Mouse (Mus musculus) neural tube, embryonic 14.5 days (tissue): ENCODE measurements around the gene Alkbh4. TPM values are rescaled to one million over a fixed set of nuclear protein-coding genes. Genes with fewer than 3 reads are reported as not detected.

Experiments
- ATAC-seq: fragments of 200-750 bp; cut with Nextera tagmentation; 2 replicates; pipeline ENCODE4 v1.8.0; 2017; ENCODE audit warnings: low read depth, mild to moderate bottlenecking, moderate TSS enrichment, moderate library complexity
- H3K27ac ChIP-seq: fragments of 300-500 bp; sonication (generic); 2 replicates; pipeline ENCODE4 v1.5.1; 2014; ENCODE audit warnings: low read depth, mild to moderate bottlenecking, control low read depth, low read length, moderate library complexity, mixed read lengths
- H3K27me3 ChIP-seq: fragments of 300-500 bp; sonication (generic); 2 replicates; pipeline ENCODE4 v1.6.1; 2014; ENCODE audit warnings: low read length; ENCODE audit not compliant: control insufficient read depth, insufficient read depth
- H3K36me3 ChIP-seq: fragments of 300-500 bp; sonication (generic); 2 replicates; pipeline ENCODE4 v1.6.1; 2014; ENCODE audit warnings: low read length, mixed read lengths; ENCODE audit not compliant: control insufficient read depth, insufficient read depth
- H3K4me1 ChIP-seq: fragments of 300-500 bp; sonication (generic); 2 replicates; pipeline ENCODE4 v1.6.1; 2014; ENCODE audit warnings: low read length; ENCODE audit not compliant: control insufficient read depth, insufficient read depth
- H3K4me2 ChIP-seq: fragments of 300-500 bp; sonication (generic); 2 replicates; pipeline ENCODE4 v1.6.1; 2014; ENCODE audit warnings: mild to moderate bottlenecking, low read depth, low read length, control low read depth
- H3K4me3 ChIP-seq: fragments of 300-500 bp; sonication (generic); 2 replicates; pipeline ENCODE4 v1.5.1; 2014; ENCODE audit warnings: low read depth, low read length, control low read depth, mixed read lengths
- H3K9ac ChIP-seq: fragments of 300-500 bp; sonication (generic); replicated peaks from 2 replicates; pipeline ENCODE4 v1.6.1; 2014; ENCODE audit warnings: low read depth, mild to moderate bottlenecking, control low read depth, low read length, mixed read lengths
- H3K9me3 ChIP-seq: fragments of 300-500 bp; sonication (generic); 2 replicates; pipeline ENCODE4 v1.6.1; 2016; ENCODE audit warnings: low read length; ENCODE audit not compliant: control insufficient read depth
- WGBS: fragments of 180-500 bp; shearing (Covaris S2); extraction: QIAGEN DNeasy Blood & Tissue Kit; methylation state at CpG from one replicate; pipeline ENCODE4 v1.1.7; 2014; 5-methylcytosine and 5-hydroxymethylcytosine counted together
- polyA plus RNA-seq: library from polyadenylated mRNA; unstranded; fragments of >200 nt; fragmentation: Nextera tagmentation; extraction: Ambion mirVana; gene quantifications from 2 replicates; pipeline ENCODE4 v1.2.1, GENCODE M21; 2014

Alkbh4 gene
- polyA plus RNA-seq, result 17.6 and 18.4 TPM in 2 replicates

- no peaks in the 10 kb centered on the region for H3K9me3 ChIP-seq
- H3K9ac ChIP-seq, result peak within 1 kb of the TSS; percentile 76
- H3K4me3 ChIP-seq, result peak within 1 kb of the TSS; percentile 74
- peak; percentile 94 for ATAC-seq
- H3K27me3 ChIP-seq, result no peaks in the 10 kb centered on the region
- H3K4me1 ChIP-seq, result peaks cover 10% of the 10 kb centered on the region
- under 1% methylated on average over 60 of the region's 60 CpGs for WGBS
- H3K36me3 ChIP-seq, result peaks cover 16% of the 10 kb centered on the region; the same call in 1 of the 2 replicates
- H3K27ac ChIP-seq, result peak within 1 kb of the TSS; percentile 34; the same call in 1 of the 2 replicates
- peak within 1 kb of the TSS; percentile 72 for H3K4me2 ChIP-seq
Observed at GRCm38 (mm10) chr5:136135571-136136291, at the start of gene Alkbh4, which contains the start of gene Lrwd1. Alkbh4 (plus strand) TSS chr5:136136146. Lrwd1 (minus strand) TSS chr5:136136074.

GRCm38 (mm10) chr5:136086290-136086689 is 49.7 kb upstream of the Alkbh4 start:
- ATAC-seq, result no peak
- no peaks in the 10 kb centered on the region for H3K27me3 ChIP-seq
- H3K4me3 ChIP-seq, result no peak overlapping the region
- H3K4me2 ChIP-seq, result no peak overlapping the region
- H3K36me3 ChIP-seq, result no peaks in the 10 kb centered on the region
- H3K9me3 ChIP-seq, result no peaks in the 10 kb centered on the region
- H3K27ac ChIP-seq, result no peak overlapping the region
- H3K9ac ChIP-seq, result no peak overlapping the region
- WGBS, result 91% methylated on average over 8 of the region's 8 CpGs
- H3K4me1 ChIP-seq, result peaks cover 9% of the 10 kb centered on the region; the same call in 1 of the 2 replicates

GRCm38 (mm10) chr5:136088821-136089575 is 46.9 kb upstream of the Alkbh4 start:
- no peak overlapping the region for H3K4me3 ChIP-seq
- 17% methylated on average over 14 of the region's 14 CpGs for WGBS
- no peak for ATAC-seq

GRCm38 (mm10) chr5:136091927-136092326 is 44.0 kb upstream of the Alkbh4 start:
- Histone ChIP-seq H3K9me3 (no peaks in the 10 kb centered on the region), H3K36me3 (no peaks in the 10 kb centered on the region), H3K4me2 (no peak overlapping the region), H3K27ac (no peak overlapping the region), H3K27me3 (no peaks in the 10 kb centered on the region), H3K9ac (no peak overlapping the region), H3K4me1 (no peaks in the 10 kb centered on the region), H3K4me3 (no peak overlapping the region)
- WGBS, result 66% methylated on average over 5 of the region's 5 CpGs
- ATAC-seq, result no peak

More at GRCm38 (mm10) chr5:136088821-136089575, 46.9 kb upstream of the Alkbh4 start:
- no peaks in the 10 kb centered on the region for H3K27me3 ChIP-seq
- no peaks in the 10 kb centered on the region for H3K9me3 ChIP-seq
- no peaks in the 10 kb centered on the region for H3K36me3 ChIP-seq
- no peak overlapping the region for H3K4me2 ChIP-seq
- H3K27ac ChIP-seq, result no peak overlapping the region
- no peak overlapping the region for H3K9ac ChIP-seq
- peaks cover 9% of the 10 kb centered on the region; the same call in 1 of the 2 replicates for H3K4me1 ChIP-seq

GRCm38 (mm10) chr5:136094249-136095010 is 41.5 kb upstream of the Alkbh4 start:
- H3K27ac ChIP-seq, result no peak overlapping the region
- no peaks in the 10 kb centered on the region for H3K36me3 ChIP-seq
- no peak for ATAC-seq
- H3K9me3 ChIP-seq, result no peaks in the 10 kb centered on the region
- no peak overlapping the region for H3K9ac ChIP-seq
- WGBS, result 68% methylated on average over 8 of the region's 8 CpGs
- H3K4me3 ChIP-seq, result no peak overlapping the region
- H3K27me3 ChIP-seq, result no peaks in the 10 kb centered on the region
- no peak overlapping the region for H3K4me2 ChIP-seq
- H3K4me1 ChIP-seq, result no peaks in the 10 kb centered on the region

GRCm38 (mm10) chr5:136095089-136095488 is 40.9 kb upstream of the Alkbh4 start:
- Histone ChIP-seq H3K27me3 (no peaks in the 10 kb centered on the region), H3K9ac (no peak overlapping the region), H3K4me2 (no peak overlapping the region), H3K9me3 (no peaks in the 10 kb centered on the region), H3K27ac (no peak overlapping the region), H3K4me1 (no peaks in the 10 kb centered on the region), H3K36me3 (no peaks in the 10 kb centered on the region), H3K4me3 (no peak overlapping the region)
- ATAC-seq, result no peak
- WGBS, result 82% methylated on average over 7 of the region's 7 CpGs

GRCm38 (mm10) chr5:136098536-136098935 is 37.4 kb upstream of the Alkbh4 start:
- Histone ChIP-seq H3K4me1 (no peaks in the 10 kb centered on the region), H3K9me3 (no peaks in the 10 kb centered on the region), H3K36me3 (no peaks in the 10 kb centered on the region), H3K4me2 (no peak overlapping the region), H3K9ac (no peak overlapping the region), H3K27me3 (peaks cover 4% of the 10 kb centered on the region; the same call in 1 of the 2 replicates), H3K27ac (no peak overlapping the region), H3K4me3 (no peak overlapping the region)
- 84% methylated on average over 10 of the region's 10 CpGs for WGBS
- no peak for ATAC-seq

GRCm38 (mm10) chr5:136102099-136102820 is 33.7 kb upstream of the Alkbh4 start:
- Histone ChIP-seq H3K36me3 (no peaks in the 10 kb centered on the region), H3K4me1 (no peaks in the 10 kb centered on the region), H3K4me3 (peak overlapping the region; percentile 36), H3K4me2 (peak overlapping the region; percentile 63), H3K27me3 (peaks cover 4% of the 10 kb centered on the region; the same call in 1 of the 2 replicates), H3K9me3 (no peaks in the 10 kb centered on the region), H3K27ac (no peak overlapping the region), H3K9ac (peak overlapping the region; percentile 41; the same call in 1 of the 2 replicates)
- ATAC-seq, result peak; percentile 85
- 7% methylated on average over 41 of the region's 41 CpGs for WGBS
